Mouse (Mus musculus): Measurements from ENCODE around the gene Gm21866. TPM values are rescaled to one million over a fixed set of nuclear protein-coding genes. Genes with fewer than 3 reads are reported as not detected.

Gene Gm21866
- polyA plus RNA-seq (2012; rRNA removed), result not detected in 2 replicates

DNA sequence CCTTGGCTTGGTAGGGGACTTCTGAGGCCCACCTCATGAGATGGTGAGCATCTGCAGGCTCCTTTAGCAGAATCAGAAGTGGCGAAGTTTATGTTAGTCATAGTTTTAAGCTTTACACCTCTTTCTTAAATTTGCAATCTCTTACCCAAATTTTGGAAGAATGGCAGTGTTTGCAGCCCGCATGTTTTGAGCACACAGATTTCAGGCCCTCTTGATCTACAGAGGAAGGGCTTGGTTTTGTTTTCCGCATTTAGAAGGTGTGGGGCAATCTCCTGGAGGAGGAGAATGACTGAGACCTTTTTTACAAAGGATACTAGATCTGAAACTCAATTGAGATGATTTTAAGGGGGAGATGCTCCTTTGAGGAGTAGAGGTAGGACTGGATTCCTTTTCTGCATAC, at the start of gene Gm21866:
Gene Gm21866 (minus strand): TSS at position 101 of the 400 bp plus-strand sequence.

DNA sequence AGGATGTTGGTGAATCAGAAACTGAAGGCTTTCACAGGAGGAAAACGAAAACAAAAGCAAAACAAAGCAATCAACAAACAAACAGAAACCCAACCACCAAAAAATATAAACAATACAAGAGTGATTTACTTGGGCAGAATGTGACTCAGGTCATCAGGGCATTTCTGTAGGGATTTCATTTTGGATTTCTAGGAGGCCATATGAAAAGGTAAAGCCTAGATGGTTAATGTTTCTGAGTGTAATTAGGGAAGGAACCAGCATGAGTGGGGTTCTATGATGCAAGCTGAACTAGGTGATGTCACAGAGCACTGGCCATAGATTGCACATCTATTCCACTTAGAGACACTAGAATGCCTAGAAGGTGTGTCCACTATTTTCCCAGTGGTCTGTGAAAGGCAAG, 28.3 kb upstream of the Gm21866 start, which contains the start of gene Gm20773:
Gene Gm20773 (plus strand): TSS at position 301 of the 400 bp plus-strand sequence.

Other genes starting within 250 kb of the Gm21866 start
- gene Gm21828, start 241.7 kb downstream of the Gm21866 start, polyA plus RNA-seq (2012; rRNA removed), result not detected in 2 replicates
- gene Gm21440, start 213.2 kb downstream of the Gm21866 start, polyA plus RNA-seq (2012; rRNA removed), result not detected in 2 replicates
- gene Gm21454, start 213.1 kb downstream of the Gm21866 start, polyA plus RNA-seq (2012; rRNA removed), result not detected in 2 replicates
- gene Gm21725, start 116.5 kb downstream of the Gm21866 start, polyA plus RNA-seq (2012; rRNA removed), result not detected in 2 replicates
- not detected in 2 replicates for gene Gm20773, start 28.4 kb upstream of the Gm21866 start, polyA plus RNA-seq (2012; rRNA removed)

Data from liver, embryonic 14 days (tissue).